Mouse (Mus musculus): ENCODE data around the gene Sox6. TPM values are rescaled to one million over a fixed set of nuclear protein-coding genes. Genes with fewer than 3 reads are reported as not detected.

Gene Sox6
- total and polyA plus RNA-seq, 3 experiments = 0.09 to 1.3 (median 0.90) TPM

- Histone ChIP-seq H3K79me2 (replicated peaks; ENCODE audit: control insufficient read depth, extremely low read depth, insufficient read depth, poor library complexity, severe bottlenecking) (no peaks in the 10 kb centered on the region), H3K4me1 (ENCODE audit: control insufficient read depth in 1 of 2, insufficient read depth in 2 of 2) (peaks cover 5 to 29% of the 10 kb centered on the region in 2 experiments), H3K9ac (ENCODE audit: insufficient read depth, low read depth) (no peak overlapping the region), H3K27me3 (replicated peaks) (no peaks in the 10 kb centered on the region), H3K4me3 (replicated peaks in 1 of 3; ENCODE audit: low read depth in 2 of 3, low read length in 2 of 3, poor library complexity in 1 of 3) (no peak overlapping the region), H3K27ac (ENCODE audit: insufficient read depth, low read depth) (no peak overlapping the region), H3K9me3 (replicated peaks; ENCODE audit: low read length) (no peaks in the 10 kb centered on the region), H3K36me3 (replicated peaks in 1 of 2; ENCODE audit: control insufficient read depth in 1 of 2, insufficient read depth in 1 of 2, low read length in 1 of 2) (no peaks in the 10 kb centered on the region), H3K4me2 (ENCODE audit: insufficient read depth, low read depth, poor library complexity, severe bottlenecking) (no peak overlapping the region)
- DNase-seq (ENCODE audit: extremely low read depth) = no peak
- TF ChIP-seq NRF1 (IDR thresholded peaks at IDR 0.05; ENCODE audit: low read depth, low read length) (no peak), TCF12 (IDR thresholded peaks at IDR 0.05; ENCODE audit: low read depth, low read length) (no peak), E2F4 (IDR thresholded peaks at IDR 0.05; ENCODE audit: insufficient replicate concordance, low read depth, low read length) (no peak), MAX (IDR thresholded peaks at IDR 0.05; ENCODE audit: low read length) (no peak), KAT2A (IDR thresholded peaks at IDR 0.05; ENCODE audit: insufficient replicate concordance, low read length) (no peak), TBP (conservative IDR thresholded peaks at IDR 0.05; ENCODE audit: low read depth, low read length) (no peak), USF1 (IDR thresholded peaks at IDR 0.05; ENCODE audit: low read depth, low read length) (no peak), SIN3A (IDR thresholded peaks at IDR 0.05; ENCODE audit: low read length) (no peak), NELFE (IDR thresholded peaks at IDR 0.05; ENCODE audit: low read depth, low read length) (no peak), ETS1 (conservative IDR thresholded peaks at IDR 0.05; ENCODE audit: low read depth, low read length) (no peak), CTCF (conservative IDR thresholded peaks at IDR 0.05 in 1 of 2, IDR thresholded peaks at IDR 0.05 in 1 of 2; ENCODE audit: low read depth in 2 of 2, low read length in 2 of 2) (no peak), USF2 (conservative IDR thresholded peaks at IDR 0.05; ENCODE audit: low read depth, low read length) (no peak), CHD2 (IDR thresholded peaks at IDR 0.05; ENCODE audit: low read length) (no peak), MEF2A (IDR thresholded peaks at IDR 0.05; ENCODE audit: borderline replicate concordance, low read depth, low read length) (no peak), MAZ (IDR thresholded peaks at IDR 0.05; ENCODE audit: low read depth, low read length) (no peak), ELF1 (IDR thresholded peaks at IDR 0.05; ENCODE audit: low read depth, low read length) (no peak), CHD1 (IDR thresholded peaks at IDR 0.05; ENCODE audit: low read depth, low read length) (no peak), ZNF384 (IDR thresholded peaks at IDR 0.05; ENCODE audit: low read depth, low read length) (no peak), ZMIZ1 (IDR thresholded peaks at IDR 0.05; ENCODE audit: low read depth, low read length) (no peak)
- dilution Hi-C loops (cut with MboI; ENCODE audit: extremely low pct_ligation_motif_present, extremely low pct_unique_long_range_greater_than_20kb, low sequenced_read_pairs) = no loop called here
- in situ Hi-C loops (cut with MboI; ENCODE audit: low pct_ligation_motif_present, low pct_unique_long_range_greater_than_20kb, low sequenced_read_pairs) = no loop called here
Observed at GRCm38 (mm10) chr7:115936908-115937307, 101.7 kb downstream of the Sox6 start.

GRCm38 (mm10) chr7:115915338-115915737 is 123.3 kb downstream of the Sox6 start:
- Histone ChIP-seq H3K79me2 (replicated peaks; ENCODE audit: control insufficient read depth, extremely low read depth, insufficient read depth, poor library complexity, severe bottlenecking) (no peaks in the 10 kb centered on the region; the same call in 1 of the 2 replicates), H3K9ac (ENCODE audit: insufficient read depth, low read depth) (no peak overlapping the region), H3K27ac (ENCODE audit: insufficient read depth, low read depth) (no peak overlapping the region), H3K9me3 (replicated peaks; ENCODE audit: low read length) (no peaks in the 10 kb centered on the region), H3K4me2 (ENCODE audit: insufficient read depth, low read depth, poor library complexity, severe bottlenecking) (no peak overlapping the region), H3K36me3 (replicated peaks in 1 of 2; ENCODE audit: control insufficient read depth in 1 of 2, insufficient read depth in 1 of 2, low read length in 1 of 2) (no peaks in the 10 kb centered on the region), H3K4me3 (replicated peaks in 1 of 3; ENCODE audit: low read depth in 2 of 3, low read length in 2 of 3, poor library complexity in 1 of 3) (no peak overlapping the region), H3K27me3 (replicated peaks) (no peaks in the 10 kb centered on the region), H3K4me1 (ENCODE audit: control insufficient read depth in 1 of 2, insufficient read depth in 2 of 2) (peaks cover 0 to 8% of the 10 kb centered on the region in 2 experiments; a peak in 2 of 4 replicates)
- no peak for DNase-seq (ENCODE audit: extremely low read depth)
- in situ Hi-C loops (cut with MboI; ENCODE audit: low pct_ligation_motif_present, low pct_unique_long_range_greater_than_20kb, low sequenced_read_pairs) (no loop called here), dilution Hi-C loops (cut with MboI; ENCODE audit: extremely low pct_ligation_motif_present, extremely low pct_unique_long_range_greater_than_20kb, low sequenced_read_pairs) (no loop called here)
- no peak for TF ChIP-seq ZKSCAN1 (IDR thresholded peaks at IDR 0.05; ENCODE audit: borderline replicate concordance, low read depth, low read length)
- no peak for TF ChIP-seq KAT2A (IDR thresholded peaks at IDR 0.05; ENCODE audit: insufficient replicate concordance, low read length)
- no peak for TF ChIP-seq ZC3H11A (IDR thresholded peaks at IDR 0.05; ENCODE audit: low read depth, low read length)
